Mouse (Mus musculus) retina, postnatal 1 day (tissue): ENCODE results near the gene Gm49373.

Source experiments
- DNase-seq: peaks from one replicate; pipeline ENCODE4 v3.0.0-alpha.2; 2012

The Gm49373 gene

GRCm38 (mm10) chr9:21027774-21028290, 45.1 kb downstream of the Gm49373 start:
- DNase-seq: peak; percentile 49

- DNase-seq: no peak
Measured at GRCm38 (mm10) chr9:21026849-21027248, 46.0 kb downstream of the Gm49373 start.

GRCm38 (mm10) chr9:21025258-21025810, 47.6 kb downstream of the Gm49373 start:
- no peak for DNase-seq

- no peak for DNase-seq
Measured at GRCm38 (mm10) chr9:21022726-21023125, 50.2 kb downstream of the Gm49373 start.

GRCm38 (mm10) chr9:21022288-21022687, 50.6 kb downstream of the Gm49373 start:
- no peak for DNase-seq

- DNase-seq: no peak
Measured at GRCm38 (mm10) chr9:21021363-21021762, 51.5 kb downstream of the Gm49373 start.

GRCm38 (mm10) chr9:21018600-21018999, 54.3 kb downstream of the Gm49373 start:
- no peak for DNase-seq

- DNase-seq: no peak
Measured at GRCm38 (mm10) chr9:21017177-21017575, 55.7 kb downstream of the Gm49373 start.

- DNase-seq: no peak
Measured at GRCm38 (mm10) chr9:21016331-21017176, 56.3 kb downstream of the Gm49373 start.

GRCm38 (mm10) chr9:21015571-21016130, 57.2 kb downstream of the Gm49373 start, which contains the start of gene Icam1:
Icam1 (plus strand) TSS chr9:21015985.
- DNase-seq: no peak

GRCm38 (mm10) chr9:21014691-21015570, 58.0 kb downstream of the Gm49373 start:
- DNase-seq: no peak
